Mouse (Mus musculus): ENCODE results near the gene Slc15a5.

- TF ChIP-seq POLR2A (IDR thresholded peaks at IDR 0.05; ENCODE audit: borderline replicate concordance, extremely low read depth, insufficient read depth, insufficient read length, poor library complexity, severe bottlenecking) (no peak), CTCF (IDR thresholded peaks at IDR 0.05; ENCODE audit: borderline replicate concordance, extremely low read depth, insufficient read depth, insufficient read length) (no peak)
Measured at GRCm38 (mm10) chr6:137934545-137935298, 145.0 kb downstream of the Slc15a5 start.
